Mouse (Mus musculus): Measurements from ENCODE around the gene Slc22a23. TPM values are rescaled to one million over a fixed set of nuclear protein-coding genes. Genes with fewer than 3 reads are reported as not detected.

Slc22a23 gene
- total RNA-seq, 2 experiments from 2014 or later: 52.4 to 55.5 TPM

DNA sequence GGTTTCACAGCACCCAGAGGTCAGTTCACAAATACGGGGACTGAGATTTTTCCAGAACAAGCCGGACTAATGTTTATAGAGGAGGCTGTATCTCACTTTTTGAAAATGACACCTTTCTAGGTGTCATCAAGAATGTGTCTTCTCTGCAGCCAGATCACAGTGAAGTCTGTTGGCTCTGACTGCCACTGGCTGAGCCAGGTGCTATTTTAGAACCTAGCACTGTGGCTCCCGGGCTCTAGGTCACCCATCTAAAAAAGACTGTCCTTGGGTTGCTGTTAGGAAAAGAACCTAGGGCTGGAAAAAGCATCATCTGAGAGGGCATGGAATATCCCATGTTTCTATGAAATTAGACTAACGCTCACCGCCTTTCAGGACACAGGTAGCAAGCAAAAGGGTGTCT lies 10.7 kb upstream of the Slc22a23 start:
- intact Hi-C loops (cut with DNase I): no loop called here
- H3K27ac ChIP-seq: no peak overlapping the region

DNA sequence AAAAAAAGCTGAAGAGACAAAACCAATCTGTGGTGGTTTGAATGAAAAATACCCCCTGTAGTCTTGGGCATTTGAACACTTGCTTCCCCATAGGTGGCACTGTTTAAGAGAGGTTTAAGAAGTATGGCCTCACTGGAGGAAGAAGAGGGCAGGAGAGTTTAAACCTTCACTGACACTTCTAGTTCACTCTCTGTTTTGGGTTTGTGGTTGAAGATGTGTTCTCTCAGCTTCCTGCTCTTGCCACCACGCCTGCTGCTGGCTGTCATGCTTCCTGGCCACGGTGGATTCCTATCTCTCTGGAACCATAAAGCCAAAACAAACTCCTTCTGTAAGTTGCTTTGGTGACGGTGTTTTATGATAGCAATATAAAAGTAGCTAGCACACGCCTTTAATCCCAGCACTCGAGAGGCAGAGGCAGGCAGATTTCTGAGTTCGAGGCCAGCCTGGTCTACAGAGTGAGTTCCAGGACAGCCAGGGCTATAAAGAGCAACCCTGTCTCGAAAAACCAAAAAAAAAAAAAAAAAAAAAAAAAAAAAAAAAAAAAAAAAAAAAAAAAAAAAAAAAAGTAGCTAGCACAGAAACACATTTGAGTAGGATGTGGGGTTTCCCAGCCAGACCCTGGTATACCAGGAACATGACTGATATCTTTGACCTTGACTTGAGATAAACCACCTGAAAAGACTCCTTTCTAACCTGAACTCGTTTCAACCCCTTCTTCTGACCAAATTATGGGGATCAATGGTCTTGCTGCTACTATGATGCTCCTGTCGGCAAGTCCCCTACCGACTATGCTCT lies 10.0 kb upstream of the Slc22a23 start:
- no peak for TF ChIP-seq CTCF (IDR thresholded peaks at IDR 0.05)
- no peak for DNase-seq (ENCODE audit: extremely low spot score in 1 of 2, low spot score in 2 of 2)
- Histone ChIP-seq H3K4me3 (no peak overlapping the region), H3K27ac (no peak overlapping the region)
- intact Hi-C loops (cut with DNase I): no loop called here

More for the DNA sequence above, 10.7 kb upstream of the Slc22a23 start:
- no peak overlapping the region for H3K4me3 ChIP-seq
- TF ChIP-seq CTCF (IDR thresholded peaks at IDR 0.05): no peak
- DNase-seq (ENCODE audit: extremely low spot score in 1 of 2, low spot score in 2 of 2): no peak

DNA sequence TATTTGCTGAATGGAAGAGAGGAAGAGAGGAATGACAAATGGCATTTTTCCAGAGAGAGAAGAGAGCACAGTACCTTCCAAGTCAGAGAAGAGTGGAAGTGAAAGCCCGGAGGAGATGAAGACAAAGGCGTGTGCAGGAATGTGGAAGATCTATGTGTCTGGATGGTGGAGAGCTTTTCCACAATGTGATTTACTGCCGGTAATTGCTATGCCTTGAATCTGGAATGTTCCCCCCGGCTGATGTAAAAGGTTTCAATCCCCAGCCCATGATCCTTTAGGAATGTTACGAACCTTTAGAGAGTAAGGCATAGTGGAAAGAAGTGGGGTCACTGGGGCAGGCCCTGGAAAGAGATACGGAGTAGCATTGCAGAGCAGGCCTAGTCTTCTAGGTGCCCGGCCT lies 8.3 kb upstream of the Slc22a23 start:
- no peak for DNase-seq (ENCODE audit: extremely low spot score in 1 of 2, low spot score in 2 of 2)
- no peak for TF ChIP-seq CTCF (IDR thresholded peaks at IDR 0.05)
- intact Hi-C loops (cut with DNase I): no loop called here
- Histone ChIP-seq H3K27ac (no peak overlapping the region), H3K4me3 (no peak overlapping the region)

DNA sequence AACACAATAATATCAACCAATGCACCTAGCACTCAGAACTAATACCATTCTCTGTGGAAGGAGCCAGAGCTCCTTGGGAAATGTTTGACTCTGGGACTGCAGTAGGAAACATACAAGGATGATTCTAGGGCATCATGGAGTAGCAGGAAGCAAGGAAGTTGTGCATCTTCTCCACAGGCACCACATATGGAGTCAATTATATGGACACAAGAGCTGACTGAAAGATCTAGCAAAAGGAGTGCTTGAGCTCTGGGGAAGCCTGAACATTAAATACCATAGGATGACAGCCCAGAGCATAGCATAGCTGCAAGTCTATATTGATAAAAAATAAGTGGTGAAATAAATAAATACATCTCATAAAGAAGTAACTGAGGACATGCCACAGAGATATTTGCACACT lies 6.5 kb upstream of the Slc22a23 start:
- DNase-seq (ENCODE audit: extremely low spot score in 1 of 2, low spot score in 2 of 2): no peak
- TF ChIP-seq CTCF (IDR thresholded peaks at IDR 0.05): no peak
- Histone ChIP-seq H3K4me3 (no peak overlapping the region), H3K27ac (no peak overlapping the region)
- intact Hi-C loops (cut with DNase I): no loop called here

DNA sequence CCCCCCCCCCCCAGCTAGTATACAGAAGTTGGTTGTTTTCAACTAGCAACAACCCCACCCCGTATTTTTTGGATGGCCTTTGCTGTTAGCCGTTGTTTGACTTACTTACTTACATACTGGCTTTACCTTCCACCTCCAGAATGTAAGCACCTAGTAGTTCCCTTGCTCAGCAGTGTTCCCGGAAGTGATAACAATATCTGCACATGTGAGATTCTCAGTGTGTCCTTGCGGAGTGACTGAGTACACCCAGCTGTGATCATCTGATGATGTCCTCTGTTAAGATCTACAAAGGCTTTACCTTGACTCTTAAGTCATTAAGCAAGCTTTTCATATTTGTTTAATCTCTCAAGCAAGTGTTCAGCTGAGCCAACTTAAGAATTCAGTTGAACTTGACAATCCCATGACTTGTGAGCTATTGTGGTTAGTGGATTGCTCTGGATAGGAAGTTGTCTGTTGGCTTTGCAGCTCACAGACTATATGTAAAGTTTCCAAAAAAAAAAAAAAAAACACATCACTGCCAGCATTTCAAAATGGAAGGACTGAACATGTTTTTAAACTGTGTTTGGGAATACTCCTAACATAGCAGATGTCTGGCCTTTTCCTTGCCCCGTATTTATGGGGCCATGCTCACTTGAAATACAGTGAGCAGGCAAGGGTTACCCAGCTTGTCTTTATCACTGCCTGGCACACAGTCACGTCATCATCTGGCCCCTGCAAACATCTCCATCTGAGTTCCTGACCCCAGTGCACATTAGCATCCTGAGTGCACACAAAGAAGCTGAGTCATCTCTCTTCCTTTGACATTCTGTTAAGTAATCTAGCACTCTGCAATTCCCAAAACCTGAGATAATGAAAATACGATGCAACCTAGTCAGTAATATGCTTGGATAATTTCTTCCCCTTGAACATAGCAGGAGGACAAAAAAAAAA lies 3.2 kb upstream of the Slc22a23 start:
- no peak for DNase-seq (ENCODE audit: extremely low spot score in 1 of 2, low spot score in 2 of 2)
- TF ChIP-seq CTCF (IDR thresholded peaks at IDR 0.05): no peak
- intact Hi-C loops (cut with DNase I): loop anchor here (10.0 kb wide), 2 partner anchors 273 to 303 kb away; partner anchors contain the start of gene Tubb2a
- no peak overlapping the region for H3K4me3 ChIP-seq
- H3K27ac ChIP-seq: no peak overlapping the region

DNA sequence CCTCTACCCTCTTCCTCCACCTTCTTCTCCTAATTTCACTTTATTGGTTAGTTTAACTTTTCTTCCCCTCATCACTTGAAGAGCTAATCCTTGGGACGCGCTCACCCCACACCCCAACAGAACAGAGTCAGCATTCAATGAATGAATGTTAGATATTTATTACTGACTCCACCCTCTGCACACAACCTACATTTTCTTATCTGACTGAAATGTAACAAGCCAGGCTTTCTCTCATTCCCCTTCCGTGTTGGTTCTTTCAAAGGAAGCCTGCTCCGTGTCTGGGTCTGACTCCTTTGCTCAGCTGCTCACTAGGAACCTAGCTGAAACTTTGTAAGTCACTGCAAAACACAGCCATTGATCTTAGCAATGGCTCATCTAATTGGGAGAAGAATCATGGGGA lies 1.8 kb upstream of the Slc22a23 start:
- intact Hi-C loops (cut with DNase I): loop anchor here (10.0 kb wide), 2 partner anchors 272 to 302 kb away; partner anchors contain the start of gene Tubb2a
- no peak for TF ChIP-seq CTCF (IDR thresholded peaks at IDR 0.05)
- Histone ChIP-seq H3K4me3 (no peak overlapping the region), H3K27ac (no peak overlapping the region)
- DNase-seq (ENCODE audit: extremely low spot score in 1 of 2, low spot score in 2 of 2): no peak

DNA sequence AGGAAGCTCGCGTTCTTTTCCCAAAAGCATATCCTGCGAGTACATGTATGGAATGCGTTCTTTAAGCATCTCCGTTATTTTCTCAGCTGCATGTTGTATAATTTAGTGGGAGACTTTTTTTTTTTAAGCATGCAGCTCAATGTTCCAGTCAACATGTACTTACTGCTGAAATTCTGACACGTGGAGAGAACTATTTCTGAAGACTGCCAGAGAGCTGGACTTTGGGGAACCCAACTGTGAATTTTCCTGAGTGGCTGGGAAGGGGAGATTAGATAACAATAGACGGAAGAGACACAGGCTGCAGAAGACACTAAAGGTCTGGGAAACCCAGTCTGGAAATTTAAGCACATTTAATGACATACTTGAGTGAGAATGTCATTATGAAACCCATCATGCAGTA lies 1.3 kb upstream of the Slc22a23 start:
- H3K4me3 ChIP-seq: peak overlapping the region; percentile 82; the same call in 1 of the 2 replicates
- TF ChIP-seq CTCF (IDR thresholded peaks at IDR 0.05): no peak
- no peak for DNase-seq (ENCODE audit: extremely low spot score in 1 of 2, low spot score in 2 of 2)
- peak overlapping the region; percentile 93; the same call in 1 of the 2 replicates for H3K27ac ChIP-seq
- intact Hi-C loops (cut with DNase I): loop anchor here (10.0 kb wide), 2 partner anchors 271 to 301 kb away; partner anchors contain the start of gene Tubb2a

DNA sequence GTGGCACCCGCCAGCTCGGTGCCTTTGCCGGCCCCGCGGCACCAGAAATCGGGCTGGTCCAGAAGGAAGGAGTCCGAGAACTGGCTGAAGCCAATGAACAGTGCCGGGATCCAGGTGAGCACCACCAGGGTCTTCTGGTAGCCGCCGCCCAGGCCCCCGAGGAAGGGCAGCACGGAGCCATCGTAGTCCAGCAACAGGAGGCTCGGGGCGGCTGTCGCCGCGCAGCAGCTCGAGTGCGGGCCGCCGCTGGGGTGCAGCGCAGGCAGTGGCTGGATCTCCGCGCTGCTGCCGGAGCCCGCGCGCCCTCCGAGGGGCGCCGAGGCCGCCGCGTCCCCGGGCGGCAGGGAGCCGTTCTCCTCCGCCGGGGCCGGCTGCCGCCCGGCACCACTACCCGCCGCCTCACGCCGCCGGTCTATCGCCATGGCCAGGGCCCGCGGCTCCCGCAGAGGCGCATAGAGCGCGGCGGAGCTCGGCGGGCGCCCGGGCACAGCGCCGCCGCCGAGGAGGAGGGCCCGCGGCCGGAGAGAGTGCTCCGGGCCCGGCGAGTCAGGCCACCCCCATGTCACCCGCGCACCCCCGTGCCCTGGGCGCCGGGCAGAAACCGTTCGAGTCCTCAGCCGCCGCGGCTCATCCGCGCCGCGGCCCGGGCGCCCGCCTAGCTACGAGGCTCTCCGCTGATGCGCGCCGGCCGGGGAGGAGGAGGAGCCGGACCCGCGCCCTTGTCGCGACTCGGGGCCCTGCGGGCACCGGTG lies 430 bp downstream of the Slc22a23 start:
- no peak; the same call in 1 of the 2 replicates for TF ChIP-seq CTCF (IDR thresholded peaks at IDR 0.05)
- peak; percentile 56 to 60 for DNase-seq (ENCODE audit: extremely low spot score in 1 of 2, low spot score in 2 of 2)
- intact Hi-C loops (cut with DNase I): loop anchor here (1.0 to 10.0 kb wide), 5 partner anchors 57 to 300 kb away; partner anchors contain the start of gene Tubb2a
- Histone ChIP-seq H3K27ac (peak overlapping the region; percentile 93), H3K4me3 (peak overlapping the region; percentile 82)

DNA sequence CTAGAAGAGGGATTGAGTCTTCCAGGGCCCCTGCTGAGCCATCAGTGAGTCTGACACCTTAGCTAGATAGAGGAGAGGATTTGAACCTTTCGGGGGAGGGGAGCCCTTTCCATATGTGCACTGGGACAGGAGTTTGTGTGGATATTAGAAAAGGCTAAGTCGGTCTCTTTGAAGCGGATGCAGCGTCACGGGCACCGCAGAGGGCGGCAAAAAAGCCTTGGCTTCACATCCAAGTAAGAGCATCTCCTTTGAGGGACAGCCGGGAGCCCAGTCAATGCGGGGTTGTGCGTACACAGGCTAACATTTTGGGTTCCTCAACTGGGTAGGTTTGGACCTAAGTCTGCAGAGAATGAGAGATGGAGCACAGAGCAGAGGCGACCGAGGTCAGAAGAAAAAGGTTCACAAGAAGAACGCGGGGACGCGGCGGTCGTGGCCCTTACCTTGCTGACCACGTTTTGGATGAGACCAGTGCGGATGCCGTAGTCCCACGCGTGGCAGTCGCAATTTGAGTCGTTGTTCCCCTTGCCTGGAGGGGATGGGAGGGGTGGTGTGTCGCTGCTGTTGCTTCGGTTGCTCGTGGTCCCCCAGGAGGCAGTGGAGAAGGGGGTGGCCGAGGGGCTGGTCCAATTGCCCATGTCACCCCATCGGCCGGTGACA lies 1.1 kb downstream of the Slc22a23 start:
- TF ChIP-seq CTCF (IDR thresholded peaks at IDR 0.05): no peak
- intact Hi-C loops (cut with DNase I): loop anchor here (2.0 to 10.0 kb wide), 5 partner anchors 31 to 299 kb away; partner anchors contain the start of gene Tubb2a
- peak overlapping the region; percentile 93 for H3K27ac ChIP-seq
- peak overlapping the region; percentile 82 for H3K4me3 ChIP-seq
- DNase-seq (ENCODE audit: extremely low spot score in 1 of 2, low spot score in 2 of 2): peak; percentile 24 to 31

DNA sequence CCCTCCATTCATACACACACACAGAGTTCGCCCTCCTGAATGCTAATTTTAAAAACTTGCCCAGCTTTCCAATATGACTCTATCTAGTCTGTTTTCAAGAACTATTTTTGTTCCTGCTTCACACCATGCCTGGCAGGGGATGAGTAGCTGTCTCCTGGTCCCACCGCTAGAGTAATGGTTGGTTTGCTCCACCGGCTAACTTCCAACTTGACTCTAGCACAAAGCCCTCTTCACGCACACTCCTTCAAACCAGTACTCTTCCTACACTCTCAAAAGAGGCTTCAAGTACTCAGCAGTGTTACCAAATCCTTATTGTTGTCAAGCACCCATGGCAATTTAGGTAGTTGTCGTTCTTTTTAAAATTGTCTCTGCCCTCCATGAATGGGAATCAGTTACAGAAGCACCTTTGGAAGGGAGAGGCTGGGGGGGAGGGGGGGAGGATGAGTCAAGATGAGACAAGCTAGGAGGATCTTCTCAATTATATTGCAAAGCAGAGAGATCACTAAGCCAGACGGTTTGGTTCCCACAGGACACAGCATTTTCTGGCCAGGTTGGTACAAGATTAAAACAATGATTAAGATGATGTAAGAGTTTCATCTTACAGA lies 2.6 kb downstream of the Slc22a23 start:
- peak overlapping the region; percentile 82 for H3K4me3 ChIP-seq
- DNase-seq (ENCODE audit: extremely low spot score in 1 of 2, low spot score in 2 of 2): no peak
- intact Hi-C loops (cut with DNase I): loop anchor here (2.0 to 10.0 kb wide), 5 partner anchors 30 to 298 kb away; partner anchors contain the start of gene Tubb2a
- H3K27ac ChIP-seq: peak overlapping the region; percentile 13
- no peak; the same call in 1 of the 2 replicates for TF ChIP-seq CTCF (IDR thresholded peaks at IDR 0.05)
